Mouse (Mus musculus) intestine, embryonic 14.5 days (tissue): ENCODE data around the gene Gm7247. TPM values are rescaled to one million over a fixed set of nuclear protein-coding genes. Genes with fewer than 3 reads are reported as not detected.
"Not testable (repeated sequence)": the region's sequence is repeated elsewhere in the genome, so short reads cannot be mapped to it uniquely, and the experiment has no call there.

ENCODE experiments used
- ATAC-seq: fragments of 200-750 bp; cut with Nextera tagmentation; replicated peaks from 2 replicates; pipeline ENCODE4 v1.8.0; 2017; ENCODE audit warnings: low read depth, moderate number of reproducible peaks, moderate TSS enrichment, moderate library complexity; ENCODE audit not compliant: low FRiP score, low TSS enrichment
- DNase-seq: peaks from one replicate; pipeline ENCODE4 v3.0.0-alpha.2; 2018; ENCODE audit warnings: low spot score
- H3K27ac ChIP-seq: fragments of 300-500 bp; sonication (generic); 2 replicates; pipeline ENCODE4 v1.5.1; 2014; ENCODE audit warnings: low read depth, mild to moderate bottlenecking, control low read depth
- H3K27me3 ChIP-seq: fragments of 300-500 bp; sonication (generic); replicated peaks from 2 replicates; pipeline ENCODE4 v1.6.1; 2014; ENCODE audit warnings: low read length, control low read depth; ENCODE audit not compliant: control insufficient read depth, insufficient read depth
- H3K36me3 ChIP-seq: fragments of 300-500 bp; sonication (generic); 2 replicates; pipeline ENCODE4 v1.6.1; 2014; ENCODE audit warnings: low read length, control low read depth; ENCODE audit not compliant: control insufficient read depth, insufficient read depth
- H3K4me1 ChIP-seq: fragments of 300-500 bp; sonication (generic); replicated peaks from 2 replicates; pipeline ENCODE4 v1.6.1; 2014; ENCODE audit warnings: low read length, control low read depth, mixed read lengths; ENCODE audit not compliant: control insufficient read depth, insufficient read depth
- H3K4me2 ChIP-seq: fragments of 300-500 bp; sonication (generic); 2 replicates; pipeline ENCODE4 v1.6.1; 2014; ENCODE audit warnings: low read length
- H3K4me3 ChIP-seq: fragments of 300-500 bp; sonication (generic); 2 replicates; pipeline ENCODE4 v1.5.1; 2014; ENCODE audit warnings: low read depth, low read length, control low read depth, mixed read lengths
- H3K9ac ChIP-seq: fragments of 300-500 bp; sonication (generic); 2 replicates; pipeline ENCODE4 v1.6.1; 2014; ENCODE audit warnings: mild to moderate bottlenecking, low read length
- H3K9me3 ChIP-seq: fragments of 300-500 bp; sonication (generic); 2 replicates; pipeline ENCODE4 v1.6.1; 2016; ENCODE audit warnings: low read length, control low read depth; ENCODE audit not compliant: control insufficient read depth
- WGBS: fragments of 180-500 bp; shearing (Covaris S2); extraction: QIAGEN DNeasy Blood & Tissue Kit; methylation state at CpG from one replicate; pipeline ENCODE4 v1.1.7; 2014; 5-methylcytosine and 5-hydroxymethylcytosine counted together
- polyA plus RNA-seq: library from polyadenylated mRNA; unstranded; fragments of >200 nt; fragmentation: Nextera tagmentation; extraction: Ambion mirVana; gene quantifications from 2 replicates; pipeline ENCODE4 v1.2.1, GENCODE M21; 2014

Gene Gm7247
- polyA plus RNA-seq, 1 experiment from 2014 or later: not detected

DNA sequence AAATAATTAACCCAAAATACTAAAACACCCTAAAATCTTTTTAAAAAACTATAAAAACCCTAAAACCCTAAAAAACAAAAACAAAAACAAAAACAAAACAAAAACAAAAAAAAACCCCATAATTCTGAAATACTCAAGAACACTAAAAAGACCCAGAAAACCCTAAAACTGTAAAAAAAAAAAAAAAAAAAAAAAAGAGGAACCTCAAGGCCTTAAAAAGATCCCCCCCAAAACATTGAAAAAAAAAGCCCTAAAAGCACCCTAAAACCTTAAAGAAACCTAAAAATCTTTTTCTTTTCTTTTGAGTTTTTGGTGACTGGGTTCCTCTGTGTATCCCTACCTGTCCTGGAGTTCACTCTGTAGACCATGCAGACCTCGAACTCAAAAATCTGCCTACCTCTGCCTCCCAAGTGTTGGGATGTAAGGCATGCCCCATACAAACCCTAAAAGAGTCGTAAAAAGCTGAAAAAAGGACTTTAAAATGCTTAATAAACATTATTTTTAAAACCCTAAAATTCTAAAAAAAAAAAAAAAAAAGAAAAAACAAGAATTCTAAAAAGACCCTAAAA, 138.2 kb downstream of the Gm7247 start:
- no peak overlapping the region for H3K9ac ChIP-seq
- H3K4me3 ChIP-seq: no peak overlapping the region
- no peaks in the 10 kb centered on the region for H3K36me3 ChIP-seq
- H3K27me3 ChIP-seq: no peaks in the 10 kb centered on the region
- no peak overlapping the region for H3K27ac ChIP-seq
- no peak for DNase-seq
- H3K4me2 ChIP-seq: no peak overlapping the region
- no peaks in the 10 kb centered on the region for H3K4me1 ChIP-seq
- 81% methylated on average over 2 of the region's 2 CpGs for WGBS
- H3K9me3 ChIP-seq: no peaks in the 10 kb centered on the region
- no peak for ATAC-seq

DNA sequence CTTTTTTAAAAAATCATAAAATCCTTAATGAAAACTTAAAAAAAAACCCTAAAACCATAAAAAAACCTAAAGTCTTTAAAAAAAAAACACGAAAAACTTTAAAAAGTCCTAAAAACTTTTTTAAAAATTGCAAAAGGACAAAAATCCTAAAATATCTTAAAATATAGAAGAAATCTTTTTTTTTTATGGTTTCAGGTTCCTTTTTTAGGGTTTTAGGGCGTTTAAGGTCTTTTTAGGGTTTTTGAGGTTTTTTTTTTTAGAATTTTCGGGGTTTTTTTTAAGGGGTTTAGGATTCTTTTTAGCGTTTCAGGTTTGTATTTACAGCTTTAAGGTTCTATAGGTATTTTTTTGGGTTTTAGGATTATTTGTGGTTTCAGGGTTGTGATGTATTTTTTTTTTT, 138.9 kb downstream of the Gm7247 start:
- Histone ChIP-seq H3K27me3 (no peaks in the 10 kb centered on the region), H3K9ac (no peak overlapping the region), H3K4me3 (no peak overlapping the region), H3K36me3 (no peaks in the 10 kb centered on the region), H3K4me1 (no peaks in the 10 kb centered on the region), H3K27ac (no peak overlapping the region), H3K9me3 (no peaks in the 10 kb centered on the region), H3K4me2 (no peak overlapping the region)
- 92% methylated on average over 4 of the region's 4 CpGs for WGBS
- DNase-seq (no peak), ATAC-seq (no peak)

DNA sequence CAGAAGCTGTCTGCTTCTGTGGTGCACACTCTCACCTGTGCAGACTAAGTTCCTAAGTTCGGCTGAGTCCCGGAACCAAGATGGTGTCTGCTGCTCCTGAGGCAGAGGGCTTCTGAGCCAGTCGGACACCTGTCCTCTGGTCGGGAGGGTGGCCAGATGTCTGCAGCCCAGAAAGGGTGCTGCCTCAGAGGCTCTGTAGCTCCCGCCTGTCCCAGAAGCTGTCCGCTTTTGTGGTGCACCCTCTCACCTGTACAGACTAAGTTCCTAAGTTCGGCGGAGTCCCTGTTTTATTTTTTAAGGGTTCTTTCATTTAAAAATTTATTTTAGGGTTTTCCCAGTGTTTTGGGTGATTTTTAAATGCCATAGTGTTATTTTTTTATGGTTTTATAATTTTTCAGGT, 145.9 kb downstream of the Gm7247 start:
- Histone ChIP-seq H3K27ac (no peak overlapping the region), H3K9me3 (no peaks in the 10 kb centered on the region), H3K4me3 (no peak overlapping the region), H3K36me3 (no peaks in the 10 kb centered on the region), H3K4me2 (no peak overlapping the region), H3K27me3 (no peaks in the 10 kb centered on the region), H3K9ac (no peak overlapping the region), H3K4me1 (no peaks in the 10 kb centered on the region)
- 92% methylated on average over 8 of the region's 8 CpGs for WGBS
- no peak for ATAC-seq
- no peak for DNase-seq

DNA sequence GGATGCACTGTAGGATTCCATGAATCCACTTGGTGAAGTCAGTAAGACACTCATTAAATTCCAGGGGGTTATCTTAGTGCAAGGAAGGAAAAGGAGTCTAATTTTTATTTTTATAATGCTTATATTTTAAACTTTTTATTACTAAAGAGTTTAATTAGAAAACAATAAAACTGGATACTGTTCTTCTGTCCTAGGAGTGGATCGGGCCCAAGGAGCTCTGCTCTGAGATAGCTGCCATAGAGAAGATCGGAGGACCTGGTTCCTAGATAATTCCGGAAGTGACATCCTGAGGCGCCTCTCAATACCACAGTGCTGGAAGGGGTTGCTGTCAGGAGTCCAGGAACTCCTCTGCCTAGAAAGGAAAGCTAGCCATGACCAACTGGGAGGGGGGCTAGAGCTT, 190.9 kb downstream of the Gm7247 start, which contains the start of gene Gm5622:
Gene Gm5622, plus strand, starts transcription at position 301 of the 400 bp plus-strand sequence.
- H3K4me3 ChIP-seq: no peak within 1 kb of the TSS
- 96% methylated on average over 4 of the region's 4 CpGs for WGBS

DNA sequence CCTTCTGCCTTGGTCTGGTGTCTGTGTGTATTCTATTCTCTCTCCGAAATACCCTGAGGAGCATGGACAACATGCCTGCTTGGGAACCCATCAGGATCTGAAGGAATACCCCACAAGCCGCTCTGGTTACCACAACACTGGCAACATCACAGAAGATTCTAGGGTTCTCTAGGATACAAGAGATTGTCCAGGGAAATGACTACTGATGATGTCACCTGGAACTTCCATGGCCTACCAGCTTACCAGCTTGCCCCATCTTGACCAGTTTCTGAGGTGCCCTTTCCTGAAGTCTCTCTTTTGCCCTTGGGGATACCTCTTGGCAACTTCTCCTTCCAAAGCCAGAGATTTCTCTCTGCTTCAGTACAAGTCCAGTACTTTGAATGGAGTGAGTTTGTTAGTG, 212.4 kb downstream of the Gm7247 start, which contains the start of gene Gm17175:
Gene Gm17175, minus strand, starts transcription at position 101 of the 400 bp plus-strand sequence.
- WGBS: 88% methylated on average over 2 of the region's 2 CpGs

More for the DNA sequence above, 190.9 kb downstream of the Gm7247 start, which contains the start of gene Gm5622:
- ATAC-seq (no peak), DNase-seq (no peak)
- H3K27me3 ChIP-seq: no peaks in the 10 kb centered on the region
- H3K4me1 ChIP-seq: no peaks in the 10 kb centered on the region
- H3K9ac ChIP-seq: no peak within 1 kb of the TSS
- no peaks in the 10 kb centered on the region for H3K9me3 ChIP-seq
- H3K36me3 ChIP-seq: no peaks in the 10 kb centered on the region
- H3K27ac ChIP-seq: no peak within 1 kb of the TSS
- H3K4me2 ChIP-seq: no peak within 1 kb of the TSS

DNA sequence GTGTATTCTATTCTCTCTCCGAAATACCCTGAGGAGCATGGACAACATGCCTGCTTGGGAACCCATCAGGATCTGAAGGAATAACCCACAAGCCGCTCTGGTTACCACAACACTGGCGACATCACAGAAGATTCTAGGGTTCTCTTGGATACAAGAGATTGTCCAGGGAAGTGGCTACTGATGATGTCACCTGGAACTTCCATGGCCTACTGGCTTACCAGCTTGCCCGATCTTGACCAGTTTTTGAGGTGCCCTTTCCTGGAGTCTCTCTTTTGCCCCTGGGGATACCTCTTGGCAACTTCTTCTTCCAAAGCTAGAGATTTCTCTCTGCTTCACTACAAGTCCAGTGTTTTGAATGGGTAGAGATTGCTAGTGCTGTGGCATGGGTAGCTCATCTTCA, 230.5 kb downstream of the Gm7247 start, which contains the start of gene Gm17174:
Gene Gm17174, minus strand, starts transcription at position 101 of the 400 bp plus-strand sequence.
- not testable (repeated sequence) for H3K36me3 ChIP-seq, H3K4me1 ChIP-seq, H3K4me3 ChIP-seq, H3K9me3 ChIP-seq, H3K9ac ChIP-seq, H3K4me2 ChIP-seq, H3K27me3 ChIP-seq, ATAC-seq, DNase-seq, H3K27ac ChIP-seq
- 87% methylated on average over 4 of the region's 4 CpGs for WGBS

More for the DNA sequence above, 212.4 kb downstream of the Gm7247 start, which contains the start of gene Gm17175:
- H3K9ac ChIP-seq, H3K4me3 ChIP-seq, H3K27ac ChIP-seq, H3K4me1 ChIP-seq, H3K9me3 ChIP-seq, ATAC-seq, DNase-seq, H3K36me3 ChIP-seq, H3K27me3 ChIP-seq, H3K4me2 ChIP-seq: not testable (repeated sequence)

DNA sequence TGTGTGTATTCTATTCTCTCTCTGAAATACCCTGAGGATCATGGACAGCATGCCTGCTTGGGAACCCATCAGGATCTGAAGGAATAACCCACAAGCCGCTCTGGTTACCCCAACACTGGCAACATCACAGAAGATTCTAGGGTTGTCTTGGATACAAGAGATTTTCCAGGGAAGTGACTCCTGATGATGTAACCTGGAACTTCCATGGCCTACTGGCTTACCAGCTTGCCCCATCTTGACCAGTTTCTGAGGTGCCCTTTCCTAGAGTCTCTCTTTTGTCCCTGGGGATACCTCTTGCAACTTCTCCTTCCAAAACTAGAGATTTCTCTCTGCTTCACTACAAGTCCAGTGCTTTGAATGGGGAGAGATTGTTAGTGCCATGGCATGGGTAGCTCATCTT, 249.7 kb downstream of the Gm7247 start, which contains the start of gene Gm17078:
Gene Gm17078, minus strand, starts transcription at position 101 of the 400 bp plus-strand sequence.
- no peak within 1 kb of the TSS for H3K4me3 ChIP-seq
- ATAC-seq: no peak
- no peaks in the 10 kb centered on the region for H3K27me3 ChIP-seq
- no peak within 1 kb of the TSS for H3K4me2 ChIP-seq
- no peak within 1 kb of the TSS for H3K9ac ChIP-seq
- no peak within 1 kb of the TSS for H3K27ac ChIP-seq
- H3K4me1 ChIP-seq: no peaks in the 10 kb centered on the region
- no peak for DNase-seq
- H3K9me3 ChIP-seq: no peaks in the 10 kb centered on the region
- 97% methylated on average over 1 of the region's 1 CpGs for WGBS
- no peaks in the 10 kb centered on the region for H3K36me3 ChIP-seq
